Mouse (Mus musculus): ENCODE results near the gene Cdc40. TPM values are rescaled to one million over a fixed set of nuclear protein-coding genes. Genes with fewer than 3 reads are reported as not detected.
"Not testable (repeated sequence)": the region's sequence is repeated elsewhere in the genome, so short reads cannot be mapped to it uniquely, and the experiment has no call there.

Gene Cdc40
- polyA plus RNA-seq, 2 experiments = 8.9 to 11.1 TPM

DNA sequence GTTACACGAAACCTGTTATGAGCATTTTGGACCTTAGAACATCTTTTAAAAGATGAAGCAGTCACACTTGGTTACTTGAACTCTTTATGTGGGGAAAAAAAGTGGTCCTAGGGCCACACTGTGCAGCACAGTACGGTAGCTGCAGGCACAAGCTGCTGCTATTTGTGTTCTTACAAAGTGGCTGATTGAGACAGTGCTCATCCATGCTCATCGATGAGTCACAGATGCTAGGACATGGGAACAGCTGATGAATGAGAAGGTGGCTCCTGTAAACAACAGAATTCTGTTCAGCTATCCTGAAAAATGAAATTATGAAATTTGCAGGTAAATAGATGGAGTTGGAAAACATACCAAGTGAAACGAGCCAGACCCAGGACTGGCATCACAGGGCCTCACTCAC lies 55.4 kb downstream of the Cdc40 start:
- 77% methylated on average over 4 of the region's 4 CpGs for WGBS (ENCODE audit: insufficient replicate concordance)
- no peak for ATAC-seq (ENCODE audit: insufficient read depth)
- H3K27me3 ChIP-seq (ENCODE audit: control insufficient read depth, insufficient read depth, low read length) = no peaks in the 10 kb centered on the region

DNA sequence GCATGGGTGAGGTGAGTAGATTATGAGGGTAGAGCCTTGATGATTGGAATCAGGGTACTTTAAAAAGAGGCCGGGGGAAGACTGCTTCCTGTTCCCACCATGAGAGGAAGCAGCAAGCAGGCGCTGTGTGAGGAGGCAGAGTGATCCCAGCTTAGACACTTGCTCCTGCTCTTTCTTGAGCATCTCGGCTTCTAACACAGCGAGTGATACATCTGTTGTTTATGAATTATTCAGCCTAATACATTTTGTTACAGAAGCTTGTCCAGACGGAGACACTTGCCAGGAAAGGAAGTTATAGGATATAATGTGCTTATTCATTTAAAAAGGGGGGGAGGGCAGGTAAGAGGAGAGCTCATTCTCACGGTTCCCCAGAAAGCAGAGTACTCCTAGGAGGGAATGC lies 57.2 kb downstream of the Cdc40 start:
- Histone ChIP-seq H3K27ac (no peak overlapping the region), H3K4me1 (replicated peaks; ENCODE audit: control insufficient read depth in 2 of 2, insufficient read depth in 2 of 2, low read length in 1 of 2) (no peaks in the 10 kb centered on the region), H3K9ac (replicated peaks) (no peak overlapping the region), H3K36me3 (replicated peaks; ENCODE audit: control insufficient read depth, insufficient read depth, low read depth) (no peaks in the 10 kb centered on the region), H3K4me2 (ENCODE audit: low read depth) (no peak overlapping the region), H3K9me3 (ENCODE audit: control insufficient read depth, low read length) (no peaks in the 10 kb centered on the region), H3K4me3 (ENCODE audit: insufficient read depth in 1 of 2, low read depth in 2 of 2, low read length in 2 of 2) (no peak overlapping the region), H3K27me3 (ENCODE audit: control insufficient read depth, insufficient read depth, low read length) (no peaks in the 10 kb centered on the region)
- 58% methylated on average over 6 of the region's 6 CpGs for WGBS (ENCODE audit: insufficient replicate concordance)
- TF ChIP-seq EP300 (IDR thresholded peaks at IDR 0.05; ENCODE audit: low read depth) (no peak), CTCF (IDR thresholded peaks at IDR 0.05; ENCODE audit: low read depth) (no peak)
- ATAC-seq (ENCODE audit: insufficient read depth) (no peak), DNase-seq (ENCODE audit: low read depth in 3 of 3, low spot score in 3 of 3) (no peak)

More for the DNA sequence above, 55.4 kb downstream of the Cdc40 start:
- no peaks in the 10 kb centered on the region for H3K9me3 ChIP-seq (ENCODE audit: control insufficient read depth, low read length)
- no peak overlapping the region for H3K9ac ChIP-seq (replicated peaks)
- no peaks in the 10 kb centered on the region for H3K4me1 ChIP-seq (replicated peaks; ENCODE audit: control insufficient read depth in 2 of 2, insufficient read depth in 2 of 2, low read length in 1 of 2)
- no peak for DNase-seq (ENCODE audit: low read depth in 3 of 3, low spot score in 3 of 3)
- no peak overlapping the region for H3K4me2 ChIP-seq (ENCODE audit: low read depth)
- no peak overlapping the region for H3K27ac ChIP-seq
- H3K4me3 ChIP-seq (ENCODE audit: insufficient read depth in 1 of 2, low read depth in 2 of 2, low read length in 2 of 2) = no peak overlapping the region
- no peaks in the 10 kb centered on the region for H3K36me3 ChIP-seq (replicated peaks; ENCODE audit: control insufficient read depth, insufficient read depth, low read depth)
- TF ChIP-seq CTCF (IDR thresholded peaks at IDR 0.05; ENCODE audit: low read depth) = no peak
- no peak for TF ChIP-seq EP300 (IDR thresholded peaks at IDR 0.05; ENCODE audit: low read depth)

DNA sequence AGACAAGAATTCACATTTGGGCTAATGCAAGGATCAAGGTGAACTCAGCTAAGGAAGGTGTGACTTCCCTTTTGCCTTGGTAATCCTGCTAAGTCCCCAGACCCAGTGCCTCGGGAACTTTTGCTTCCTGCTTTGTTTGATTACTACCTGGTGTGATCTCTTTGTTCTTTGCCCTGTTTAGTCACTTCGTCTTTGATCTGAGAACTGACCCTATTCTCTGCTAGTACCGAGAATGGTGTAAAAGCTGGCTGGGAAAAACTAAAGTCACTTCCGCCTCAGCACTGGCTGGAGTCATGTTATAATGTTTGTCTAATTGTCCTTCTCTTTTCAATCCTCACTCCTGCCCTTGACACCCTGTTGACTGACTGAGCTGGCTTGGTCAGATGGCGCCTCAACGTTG lies 66.6 kb downstream of the Cdc40 start:
- ATAC-seq (ENCODE audit: insufficient read depth) (no peak), DNase-seq (ENCODE audit: low read depth in 3 of 3, low spot score in 3 of 3) (no peak)
- Histone ChIP-seq H3K4me2 (ENCODE audit: low read depth) (no peak overlapping the region), H3K4me1 (replicated peaks; ENCODE audit: control insufficient read depth in 2 of 2, insufficient read depth in 2 of 2, low read length in 1 of 2) (no peaks in the 10 kb centered on the region), H3K9ac (replicated peaks) (no peak overlapping the region), H3K27ac (no peak overlapping the region), H3K9me3 (ENCODE audit: control insufficient read depth, low read length) (no peaks in the 10 kb centered on the region), H3K27me3 (ENCODE audit: control insufficient read depth, insufficient read depth, low read length) (no peaks in the 10 kb centered on the region), H3K36me3 (replicated peaks; ENCODE audit: control insufficient read depth, insufficient read depth, low read depth) (no peaks in the 10 kb centered on the region), H3K4me3 (ENCODE audit: insufficient read depth in 1 of 2, low read depth in 2 of 2, low read length in 2 of 2) (no peak overlapping the region)
- no peak for TF ChIP-seq EP300 (IDR thresholded peaks at IDR 0.05; ENCODE audit: low read depth)
- TF ChIP-seq CTCF (IDR thresholded peaks at IDR 0.05; ENCODE audit: low read depth) = no peak
- WGBS (ENCODE audit: insufficient replicate concordance) = 47% methylated on average over 6 of the region's 6 CpGs

DNA sequence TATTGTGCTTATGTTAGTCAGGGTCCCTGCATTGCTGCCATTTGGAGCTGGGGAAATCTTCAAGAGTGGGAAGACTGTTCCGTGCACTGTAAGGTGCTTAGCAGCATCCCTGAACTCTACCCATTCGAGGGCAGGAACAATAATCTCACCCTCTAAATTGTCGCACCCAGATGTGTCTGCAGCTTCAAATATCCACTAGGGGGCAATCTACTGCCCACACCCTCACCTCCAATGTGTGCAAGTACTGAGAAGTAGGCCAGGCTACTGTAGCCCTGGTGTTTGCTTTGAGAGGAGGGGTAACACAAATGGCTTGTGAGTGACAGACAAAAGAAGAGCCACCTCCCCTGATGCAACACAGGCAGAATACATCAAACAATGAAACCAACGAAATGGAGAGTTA lies 69.5 kb downstream of the Cdc40 start:
- Histone ChIP-seq H3K4me2 (ENCODE audit: low read depth) (no peak overlapping the region), H3K9me3 (ENCODE audit: control insufficient read depth, low read length) (no peaks in the 10 kb centered on the region), H3K27ac (no peak overlapping the region), H3K9ac (replicated peaks) (no peak overlapping the region), H3K4me1 (replicated peaks; ENCODE audit: control insufficient read depth in 2 of 2, insufficient read depth in 2 of 2, low read length in 1 of 2) (no peaks in the 10 kb centered on the region), H3K4me3 (ENCODE audit: insufficient read depth in 1 of 2, low read depth in 2 of 2, low read length in 2 of 2) (no peak overlapping the region), H3K36me3 (replicated peaks; ENCODE audit: control insufficient read depth, insufficient read depth, low read depth) (no peaks in the 10 kb centered on the region), H3K27me3 (ENCODE audit: control insufficient read depth, insufficient read depth, low read length) (no peaks in the 10 kb centered on the region)
- 44% methylated on average over 4 of the region's 4 CpGs for WGBS (ENCODE audit: insufficient replicate concordance)
- DNase-seq (ENCODE audit: low read depth in 3 of 3, low spot score in 3 of 3) (no peak), ATAC-seq (ENCODE audit: insufficient read depth) (no peak)
- TF ChIP-seq CTCF (IDR thresholded peaks at IDR 0.05; ENCODE audit: low read depth) (peak; percentile 74), EP300 (IDR thresholded peaks at IDR 0.05; ENCODE audit: low read depth) (no peak)

DNA sequence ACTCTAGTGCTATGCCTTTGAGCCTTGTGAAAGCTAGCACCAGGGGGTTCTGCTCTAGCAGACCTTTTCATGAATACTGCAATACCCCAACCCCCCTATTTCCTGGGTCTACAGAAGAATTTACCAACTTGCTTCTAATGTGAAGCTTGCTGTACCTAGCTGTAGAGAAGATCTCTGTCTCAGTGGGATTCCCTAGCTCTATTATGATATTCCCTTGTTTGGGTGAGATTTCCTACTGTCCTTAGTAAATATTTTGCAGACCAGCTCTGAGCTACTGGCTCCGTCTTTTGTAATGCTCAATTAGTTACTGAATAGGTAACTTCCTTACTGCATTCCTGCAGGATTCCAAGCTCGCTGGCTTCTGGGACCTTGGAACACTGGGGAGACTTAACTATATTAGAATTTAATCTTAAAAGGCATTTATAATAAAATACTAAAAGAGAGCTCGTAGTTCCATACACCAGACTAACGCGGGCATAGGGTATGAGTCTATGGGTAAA lies 73.7 kb downstream of the Cdc40 start:
- not testable (repeated sequence) for H3K4me3 ChIP-seq (ENCODE audit: insufficient read depth in 1 of 2, low read depth in 2 of 2, low read length in 2 of 2); H3K27ac ChIP-seq; H3K9me3 ChIP-seq (ENCODE audit: control insufficient read depth, low read length); H3K9ac ChIP-seq (replicated peaks); DNase-seq (ENCODE audit: low read depth in 3 of 3, low spot score in 3 of 3); H3K27me3 ChIP-seq (ENCODE audit: control insufficient read depth, insufficient read depth, low read length); H3K4me1 ChIP-seq (replicated peaks; ENCODE audit: control insufficient read depth in 2 of 2, insufficient read depth in 2 of 2, low read length in 1 of 2); ATAC-seq (ENCODE audit: insufficient read depth); H3K36me3 ChIP-seq (replicated peaks; ENCODE audit: control insufficient read depth, insufficient read depth, low read depth); H3K4me2 ChIP-seq (ENCODE audit: low read depth)
- 43% methylated on average over 5 of the region's 5 CpGs for WGBS (ENCODE audit: insufficient replicate concordance)

Data from liver, embryonic 14.5 days (tissue).